Mouse (Mus musculus): ENCODE results near the gene Rasgrf1.

GRCm38 (mm10) chr9:89872137-89872536, 37.6 kb upstream of the Rasgrf1 start:
- TF ChIP-seq CTCF (IDR thresholded peaks at IDR 0.05; ENCODE audit: borderline replicate concordance, insufficient read depth, low read depth, low read length) = no peak
- no peak for TF ChIP-seq POLR2A (IDR thresholded peaks at IDR 0.05; ENCODE audit: borderline replicate concordance, insufficient read depth, low read length)

All from cerebellum, adult 2 months (tissue).